Mouse (Mus musculus) adipose tissue, adult 10 weeks (tissue): ENCODE results near the gene Shank2. TPM values are rescaled to one million over a fixed set of nuclear protein-coding genes. Genes with fewer than 3 reads are reported as not detected.

Experiments used
- polyA plus RNA-seq: library from polyadenylated mRNA; stranded (reverse); fragments of 350-450 nt; fragmentation: Illumina TruSeq; extraction: RNeasy Lipid Tissue Mini Kit (QIAGEN cat#74804); gene quantifications from one replicate; pipeline ENCODE4 v1.2.3, GENCODE M21; 2014; ENCODE audit warnings: low read depth, low replicate concordance

Shank2 gene
- polyA plus RNA-seq: 1.3 TPM

GRCm38 (mm10) chr7:144001628-144002027 lies at the start of gene Shank2:
TSS of gene Shank2 (plus strand) at chr7:144001928.

GRCm38 (mm10) chr7:144470545-144471059 lies 468.9 kb downstream of the Shank2 start, which contains the start of gene Cttn:
TSS of gene Cttn (minus strand) at chr7:144471009.

Other genes starting within 250 kb of the Shank2 start
- 15.0 TPM for gene Osbpl5, start 244.9 kb upstream of the Shank2 start, polyA plus RNA-seq
- 0.36 TPM for gene Mrgprg, start 234.9 kb upstream of the Shank2 start, polyA plus RNA-seq
- 0.57 TPM for gene Mrgpre, start 217.4 kb upstream of the Shank2 start, polyA plus RNA-seq
- gene Nadsyn1, start 179.1 kb upstream of the Shank2 start, polyA plus RNA-seq: 9.4 TPM
- 9.7 TPM for gene Dhcr7, start 178.8 kb upstream of the Shank2 start, polyA plus RNA-seq
- gene Gm498, start 135.1 kb upstream of the Shank2 start, polyA plus RNA-seq: 6.6 TPM